Mouse (Mus musculus): ENCODE measurements around the gene Zc3h7b.
"Not testable (repeated sequence)": the region's sequence is repeated elsewhere in the genome, so short reads cannot be mapped to it uniquely, and the experiment has no call there.

The Zc3h7b gene

GRCm38 (mm10) chr15:81744992-81745600 lies at the start of gene Zc3h7b, which contains the start of gene Rangap1:
Gene Zc3h7b (plus strand): TSS chr15:81745057.
Gene Rangap1 (minus strand): TSS chr15:81745530.
- in situ Hi-C loops (cut with MboI) = no loop called here

GRCm38 (mm10) chr15:81697175-81697574 lies 47.7 kb upstream of the Zc3h7b start, which contains the start of gene Chadl:
Gene Chadl (minus strand): TSS chr15:81697287.
- in situ Hi-C loops (cut with MboI) = no loop called here

GRCm38 (mm10) chr15:81697847-81698246 lies 47.0 kb upstream of the Zc3h7b start:
- in situ Hi-C loops (cut with MboI) = no loop called here

GRCm38 (mm10) chr15:81698532-81698931 lies 46.3 kb upstream of the Zc3h7b start:
- in situ Hi-C loops (cut with MboI) = no loop called here

GRCm38 (mm10) chr15:81700161-81700560 lies 44.7 kb upstream of the Zc3h7b start:
- in situ Hi-C loops (cut with MboI) = no loop called here

GRCm38 (mm10) chr15:81700601-81701000 lies 44.3 kb upstream of the Zc3h7b start:
- in situ Hi-C loops (cut with MboI) = no loop called here

- in situ Hi-C loops (cut with MboI) = not testable (repeated sequence)
These were observed 43.5 kb upstream of the Zc3h7b start for GRCm38 (mm10) chr15:81701350-81701749.

- in situ Hi-C loops (cut with MboI) = no loop called here
These were observed 42.4 kb upstream of the Zc3h7b start for GRCm38 (mm10) chr15:81702306-81703093.

- in situ Hi-C loops (cut with MboI) = no loop called here
These were observed 41.8 kb upstream of the Zc3h7b start for GRCm38 (mm10) chr15:81703094-81703489.

GRCm38 (mm10) chr15:81708991-81709390 lies 35.9 kb upstream of the Zc3h7b start:
- in situ Hi-C loops (cut with MboI) = no loop called here

GRCm38 (mm10) chr15:81709686-81710085 lies 35.2 kb upstream of the Zc3h7b start:
- in situ Hi-C loops (cut with MboI) = no loop called here

GRCm38 (mm10) chr15:81710801-81711200 lies 34.1 kb upstream of the Zc3h7b start:
- in situ Hi-C loops (cut with MboI) = no loop called here

GRCm38 (mm10) chr15:81713742-81714141 lies 31.1 kb upstream of the Zc3h7b start:
- in situ Hi-C loops (cut with MboI) = no loop called here

GRCm38 (mm10) chr15:81718336-81719138 lies 26.3 kb upstream of the Zc3h7b start:
- in situ Hi-C loops (cut with MboI) = no loop called here

- in situ Hi-C loops (cut with MboI) = no loop called here
These were observed 25.7 kb upstream of the Zc3h7b start for GRCm38 (mm10) chr15:81719139-81719531.

- in situ Hi-C loops (cut with MboI) = no loop called here
These were observed 22.5 kb upstream of the Zc3h7b start for GRCm38 (mm10) chr15:81722361-81722760.

- in situ Hi-C loops (cut with MboI) = no loop called here
These were observed 21.2 kb upstream of the Zc3h7b start for GRCm38 (mm10) chr15:81723653-81724052.

GRCm38 (mm10) chr15:81725965-81726364 lies 18.9 kb upstream of the Zc3h7b start:
- in situ Hi-C loops (cut with MboI) = no loop called here

GRCm38 (mm10) chr15:81729241-81729791 lies 15.5 kb upstream of the Zc3h7b start:
- in situ Hi-C loops (cut with MboI) = no loop called here

- in situ Hi-C loops (cut with MboI) = no loop called here
These were observed 14.8 kb upstream of the Zc3h7b start for GRCm38 (mm10) chr15:81729792-81730635.

GRCm38 (mm10) chr15:81735075-81735474 lies 9.8 kb upstream of the Zc3h7b start:
- in situ Hi-C loops (cut with MboI) = no loop called here

Measured in mature B cell (primary cell).